Mouse (Mus musculus): Measurements from ENCODE around the gene Dhh.

Gene Dhh

GRCm38 (mm10) chr15:98849165-98849564 is 49.2 kb downstream of the Dhh start:
- no peak for DNase-seq

GRCm38 (mm10) chr15:98846140-98846539 is 52.2 kb downstream of the Dhh start:
- DNase-seq: no peak

GRCm38 (mm10) chr15:98845149-98845548 is 53.2 kb downstream of the Dhh start:
- DNase-seq: no peak

GRCm38 (mm10) chr15:98843595-98844223 is 54.6 kb downstream of the Dhh start:
- no peak for DNase-seq
